Mouse (Mus musculus) forebrain, embryonic 13.5 days (tissue): ENCODE measurements at regions not wholly inside any gene's neighbourhood (a gene's known extent, or its start where the extent isn't known, plus 50 kb on each side); places are given as distances from the start of the nearest gene placed in this dataset.
"Not testable (repeated sequence)": the region's sequence is repeated elsewhere in the genome, so short reads cannot be mapped to it uniquely, and the experiment has no call there.

Source experiments
- ATAC-seq: fragments of 200-750 bp; cut with Nextera tagmentation; 2 replicates; pipeline ENCODE4 v1.8.0; 2017
- H3K27ac ChIP-seq: fragments of 300-500 bp; sonication (generic); 2 replicates; pipeline ENCODE4 v1.5.1; 2015; ENCODE audit warnings: inconsistent platforms, mild to moderate bottlenecking, moderate library complexity
- H3K27me3 ChIP-seq: fragments of 300-500 bp; sonication (generic); 2 replicates; pipeline ENCODE4 v1.6.1; 2015; ENCODE audit warnings: mild to moderate bottlenecking, inconsistent platforms
- H3K36me3 ChIP-seq: fragments of 300-500 bp; sonication (generic); 2 replicates; pipeline ENCODE4 v1.6.1; 2015; ENCODE audit warnings: mild to moderate bottlenecking, inconsistent platforms; ENCODE audit not compliant: poor library complexity, severe bottlenecking
- H3K4me1 ChIP-seq: fragments of 300-500 bp; sonication (generic); 2 replicates; pipeline ENCODE4 v1.6.1; 2015; ENCODE audit warnings: inconsistent platforms
- H3K4me2 ChIP-seq: fragments of 300-500 bp; sonication (generic); 2 replicates; pipeline ENCODE4 v1.6.1; 2015; ENCODE audit warnings: inconsistent platforms, mild to moderate bottlenecking, moderate library complexity
- H3K4me3 ChIP-seq: fragments of 300-500 bp; sonication (generic); 2 replicates; pipeline ENCODE4 v1.5.1; 2015; ENCODE audit warnings: mild to moderate bottlenecking, inconsistent platforms
- H3K9ac ChIP-seq: fragments of 300-500 bp; sonication (generic); 2 replicates; pipeline ENCODE4 v1.6.1; 2015; ENCODE audit warnings: mild to moderate bottlenecking, inconsistent platforms
- H3K9me3 ChIP-seq: fragments of 300-500 bp; sonication (generic); replicated peaks from 2 replicates; pipeline ENCODE4 v1.6.1; 2016; ENCODE audit warnings: inconsistent platforms
- WGBS: fragments of 180-500 bp; shearing (Covaris S2); methylation state at CpG from one replicate; pipeline ENCODE4 v1.1.7; 2015; 5-methylcytosine and 5-hydroxymethylcytosine counted together

GRCm38 (mm10) chr16:58068654-58069271, 314.2 kb upstream of the Col8a1 start:
- Histone ChIP-seq H3K9me3 (no peaks in the 10 kb centered on the region), H3K36me3 (no peaks in the 10 kb centered on the region), H3K27me3 (no peaks in the 10 kb centered on the region), H3K4me3 (no peak overlapping the region), H3K27ac (no peak overlapping the region), H3K9ac (no peak overlapping the region), H3K4me2 (no peak overlapping the region), H3K4me1 (no peaks in the 10 kb centered on the region)
- WGBS, result 73% methylated on average over 3 of the region's 3 CpGs
- peak; percentile 55; the same call in 1 of the 2 replicates for ATAC-seq

- Histone ChIP-seq H3K27me3 (no peaks in the 10 kb centered on the region), H3K4me2 (no peak overlapping the region), H3K4me3 (no peak overlapping the region), H3K9me3 (no peaks in the 10 kb centered on the region), H3K4me1 (no peaks in the 10 kb centered on the region), H3K36me3 (no peaks in the 10 kb centered on the region), H3K27ac (no peak overlapping the region), H3K9ac (no peak overlapping the region)
- 76% methylated on average over 3 of the region's 3 CpGs for WGBS
- peak; percentile 30; the same call in 1 of the 2 replicates for ATAC-seq
Observed at GRCm38 (mm10) chr16:58072441-58072840, 317.9 kb upstream of the Col8a1 start.

GRCm38 (mm10) chr16:58100351-58100750, 307.9 kb upstream of the Dcbld2 start:
- Histone ChIP-seq H3K4me1 (no peaks in the 10 kb centered on the region), H3K4me2 (no peak overlapping the region), H3K27ac (no peak overlapping the region), H3K9ac (no peak overlapping the region), H3K9me3 (no peaks in the 10 kb centered on the region), H3K36me3 (no peaks in the 10 kb centered on the region), H3K4me3 (no peak overlapping the region), H3K27me3 (no peaks in the 10 kb centered on the region)
- no peak for ATAC-seq
- WGBS, result 52% methylated on average over 4 of the region's 4 CpGs

GRCm38 (mm10) chr16:58110452-58110851, 297.8 kb upstream of the Dcbld2 start:
- no peak overlapping the region for H3K4me3 ChIP-seq
- no peak overlapping the region for H3K4me2 ChIP-seq
- H3K9me3 ChIP-seq, result no peaks in the 10 kb centered on the region
- H3K4me1 ChIP-seq, result no peaks in the 10 kb centered on the region
- WGBS, result 84% methylated on average over 1 of the region's 1 CpGs
- H3K27me3 ChIP-seq, result no peaks in the 10 kb centered on the region
- H3K27ac ChIP-seq, result no peak overlapping the region
- no peak for ATAC-seq
- H3K9ac ChIP-seq, result no peak overlapping the region
- no peaks in the 10 kb centered on the region for H3K36me3 ChIP-seq

- H3K9me3 ChIP-seq, result no peaks in the 10 kb centered on the region
- no peak overlapping the region for H3K9ac ChIP-seq
- H3K4me1 ChIP-seq, result no peaks in the 10 kb centered on the region
- H3K4me3 ChIP-seq, result no peak overlapping the region
- no peaks in the 10 kb centered on the region for H3K36me3 ChIP-seq
- no peaks in the 10 kb centered on the region for H3K27me3 ChIP-seq
- no peak overlapping the region for H3K4me2 ChIP-seq
- no peak for ATAC-seq
- no peak overlapping the region for H3K27ac ChIP-seq
- WGBS, result 77% methylated on average over 1 of the region's 1 CpGs
Observed at GRCm38 (mm10) chr16:58126086-58126485, 282.2 kb upstream of the Dcbld2 start.

GRCm38 (mm10) chr16:58136144-58136905, 271.9 kb upstream of the Dcbld2 start:
- H3K27me3 ChIP-seq, result no peaks in the 10 kb centered on the region
- ATAC-seq, result peak; percentile 95
- H3K27ac ChIP-seq, result no peak overlapping the region
- H3K36me3 ChIP-seq, result no peaks in the 10 kb centered on the region
- whole genome bisulfite sequencing, result 38% methylated on average over 12 of the region's 12 CpGs
- no peaks in the 10 kb centered on the region for H3K9me3 ChIP-seq
- H3K4me1 ChIP-seq, result peaks cover 9% of the 10 kb centered on the region; the same call in 1 of the 2 replicates
- H3K9ac ChIP-seq, result no peak overlapping the region
- peak overlapping the region; percentile 35 for H3K4me2 ChIP-seq
- no peak overlapping the region for H3K4me3 ChIP-seq

GRCm38 (mm10) chr16:58136979-58137378, 271.3 kb upstream of the Dcbld2 start:
- Histone ChIP-seq H3K9me3 (no peaks in the 10 kb centered on the region), H3K4me1 (peaks cover 9% of the 10 kb centered on the region; the same call in 1 of the 2 replicates), H3K36me3 (no peaks in the 10 kb centered on the region), H3K4me2 (peak overlapping the region; percentile 35), H3K9ac (no peak overlapping the region), H3K27ac (no peak overlapping the region), H3K27me3 (no peaks in the 10 kb centered on the region), H3K4me3 (no peak overlapping the region)
- 76% methylated on average over 7 of the region's 7 CpGs for WGBS
- ATAC-seq, result peak; percentile 53; the same call in 1 of the 2 replicates

- Histone ChIP-seq H3K4me1 (peaks cover 9% of the 10 kb centered on the region; the same call in 1 of the 2 replicates), H3K9ac (no peak overlapping the region), H3K4me3 (no peak overlapping the region), H3K27me3 (no peaks in the 10 kb centered on the region), H3K36me3 (no peaks in the 10 kb centered on the region), H3K4me2 (no peak overlapping the region), H3K27ac (no peak overlapping the region), H3K9me3 (no peaks in the 10 kb centered on the region)
- ATAC-seq, result no peak
- WGBS, result 87% methylated on average over 4 of the region's 4 CpGs
Observed at GRCm38 (mm10) chr16:58137728-58138279, 270.4 kb upstream of the Dcbld2 start.

- Histone ChIP-seq H3K27ac (no peak overlapping the region), H3K36me3 (no peaks in the 10 kb centered on the region), H3K4me3 (no peak overlapping the region), H3K4me2 (no peak overlapping the region), H3K9ac (no peak overlapping the region), H3K4me1 (no peaks in the 10 kb centered on the region), H3K9me3 (no peaks in the 10 kb centered on the region), H3K27me3 (no peaks in the 10 kb centered on the region)
- WGBS, result 44% methylated on average over 6 of the region's 6 CpGs
- no peak for ATAC-seq
Observed at GRCm38 (mm10) chr16:58146479-58146878, 261.8 kb upstream of the Dcbld2 start.

- Histone ChIP-seq H3K4me3 (no peak overlapping the region), H3K4me2 (no peak overlapping the region), H3K9ac (no peak overlapping the region), H3K27ac (no peak overlapping the region), H3K9me3 (no peaks in the 10 kb centered on the region), H3K36me3 (no peaks in the 10 kb centered on the region), H3K4me1 (no peaks in the 10 kb centered on the region), H3K27me3 (no peaks in the 10 kb centered on the region)
- no peak for ATAC-seq
- WGBS, result 35% methylated on average over 4 of the region's 4 CpGs
Observed at GRCm38 (mm10) chr16:58155538-58155937, 252.7 kb upstream of the Dcbld2 start.

- no peak overlapping the region for H3K4me2 ChIP-seq
- no peak overlapping the region for H3K27ac ChIP-seq
- no peaks in the 10 kb centered on the region for H3K27me3 ChIP-seq
- WGBS, result 73% methylated on average over 5 of the region's 5 CpGs
- no peaks in the 10 kb centered on the region for H3K36me3 ChIP-seq
- H3K9me3 ChIP-seq, result no peaks in the 10 kb centered on the region
- no peak overlapping the region for H3K4me3 ChIP-seq
- no peak overlapping the region for H3K9ac ChIP-seq
- ATAC-seq, result no peak
- H3K4me1 ChIP-seq, result no peaks in the 10 kb centered on the region
Observed at GRCm38 (mm10) chr16:58178744-58179401, 229.4 kb upstream of the Dcbld2 start.

GRCm38 (mm10) chr16:58179981-58180380, 228.3 kb upstream of the Dcbld2 start:
- not testable (repeated sequence) for ATAC-seq, H3K27me3 ChIP-seq

More at GRCm38 (mm10) chr16:58179981-58180380, 228.3 kb upstream of the Dcbld2 start:
- not testable (repeated sequence) for H3K4me2 ChIP-seq, H3K36me3 ChIP-seq, H3K9me3 ChIP-seq, H3K4me1 ChIP-seq, H3K27ac ChIP-seq, H3K9ac ChIP-seq, H3K4me3 ChIP-seq
